Mouse (Mus musculus): ENCODE data around the gene Eepd1.

- TF ChIP-seq EP300 (IDR thresholded peaks at IDR 0.05; ENCODE audit: low read depth), result no peak
- TF ChIP-seq CTCF (IDR thresholded peaks at IDR 0.05; ENCODE audit: low read depth), result no peak
Observed at GRCm38 (mm10) chr9:25552532-25552931, 71.2 kb downstream of the Eepd1 start.
